Mouse (Mus musculus) neural tube, embryonic 12.5 days (tissue): ENCODE results near the gene Ptbp3. TPM values are rescaled to one million over a fixed set of nuclear protein-coding genes. Genes with fewer than 3 reads are reported as not detected.
A peak's percentile ranks its signal among the peaks of the same experiment; 100 is the strongest.

Experiments used
- ATAC-seq: fragments of 200-750 bp; cut with Nextera tagmentation; 2 replicates; pipeline ENCODE4 v1.8.0; 2017; ENCODE audit warnings: low read depth, mild to moderate bottlenecking, moderate TSS enrichment, moderate library complexity; ENCODE audit not compliant: low FRiP score
- H3K27ac ChIP-seq: fragments of 300-500 bp; sonication (generic); 2 replicates; pipeline ENCODE4 v1.5.1; 2016
- H3K27me3 ChIP-seq: fragments of 300-500 bp; sonication (generic); replicated peaks from 2 replicates; pipeline ENCODE4 v1.6.1; 2016; ENCODE audit warnings: mild to moderate bottlenecking
- H3K36me3 ChIP-seq: fragments of 300-500 bp; sonication (generic); 2 replicates; pipeline ENCODE4 v1.6.1; 2016; ENCODE audit warnings: mild to moderate bottlenecking
- H3K4me1 ChIP-seq: fragments of 300-500 bp; sonication (generic); 2 replicates; pipeline ENCODE4 v1.6.1; 2016
- H3K4me2 ChIP-seq: fragments of 300-500 bp; sonication (generic); replicated peaks from 2 replicates; pipeline ENCODE4 v1.6.1; 2016; ENCODE audit warnings: mild to moderate bottlenecking
- H3K4me3 ChIP-seq: fragments of 300-500 bp; sonication (generic); 2 replicates; pipeline ENCODE4 v1.5.1; 2016
- H3K9ac ChIP-seq: fragments of 300-500 bp; sonication (generic); 2 replicates; pipeline ENCODE4 v1.6.1; 2016; ENCODE audit warnings: mild to moderate bottlenecking
- H3K9me3 ChIP-seq: fragments of 300-500 bp; sonication (generic); 2 replicates; pipeline ENCODE4 v1.6.1; 2016; ENCODE audit warnings: mild to moderate bottlenecking
- WGBS: fragments of 180-500 bp; shearing (Covaris S2); methylation state at CpG from one replicate; pipeline ENCODE4 v1.1.7; 2016; 5-methylcytosine and 5-hydroxymethylcytosine counted together
- polyA plus RNA-seq: library from polyadenylated mRNA; unstranded; fragments of >200 nt; fragmentation: Nextera tagmentation; extraction: Ambion mirVana; gene quantifications from 2 replicates; pipeline ENCODE4 v1.2.1, GENCODE M21; 2016

Gene Ptbp3
- polyA plus RNA-seq, 1 experiment from 2014 or later, result 35.2 TPM

GRCm38 (mm10) chr4:59444085-59444484, 105.1 kb downstream of the Ptbp3 start:
- no peak for ATAC-seq
- H3K36me3 ChIP-seq, result no peaks in the 10 kb centered on the region
- no peak overlapping the region for H3K27ac ChIP-seq
- WGBS, result 80% methylated on average over 4 of the region's 4 CpGs
- no peaks in the 10 kb centered on the region for H3K9me3 ChIP-seq
- H3K4me3 ChIP-seq, result no peak overlapping the region
- no peak overlapping the region for H3K9ac ChIP-seq
- H3K4me1 ChIP-seq, result no peaks in the 10 kb centered on the region
- H3K27me3 ChIP-seq, result peaks cover 5% of the 10 kb centered on the region
- no peak overlapping the region for H3K4me2 ChIP-seq

- no peak overlapping the region for H3K4me3 ChIP-seq
- 88% methylated on average over 1 of the region's 1 CpGs for WGBS
- 0 out of 2 replicates have a peak, but pooled peaks cover 1% of the 10 kb centered on the region for H3K9me3 ChIP-seq
- H3K27ac ChIP-seq, result no peak overlapping the region
- no peak overlapping the region for H3K9ac ChIP-seq
- no peaks in the 10 kb centered on the region for H3K36me3 ChIP-seq
- H3K4me2 ChIP-seq, result no peak overlapping the region
- peaks cover 8% of the 10 kb centered on the region for H3K4me1 ChIP-seq
- H3K27me3 ChIP-seq, result peaks cover 28% of the 10 kb centered on the region
- ATAC-seq, result no peak
Measured at GRCm38 (mm10) chr4:59441265-59441664, 107.9 kb downstream of the Ptbp3 start.

GRCm38 (mm10) chr4:59439960-59440359, 109.2 kb downstream of the Ptbp3 start:
- Histone ChIP-seq H3K9ac (no peak overlapping the region), H3K27ac (no peak overlapping the region), H3K9me3 (0 out of 2 replicates have a peak, but pooled peaks cover 5% of the 10 kb centered on the region), H3K4me2 (no peak overlapping the region), H3K4me3 (no peak overlapping the region), H3K36me3 (no peaks in the 10 kb centered on the region), H3K27me3 (peaks cover 28% of the 10 kb centered on the region), H3K4me1 (peaks cover 8% of the 10 kb centered on the region)
- WGBS, result 53% methylated on average over 2 of the region's 2 CpGs
- no peak for ATAC-seq

- 30% methylated on average over 5 of the region's 5 CpGs for WGBS
- H3K4me3 ChIP-seq, result no peak overlapping the region; the same call in 1 of the 2 replicates
- no peak overlapping the region for H3K27ac ChIP-seq
Measured at GRCm38 (mm10) chr4:59439041-59439440, 110.1 kb downstream of the Ptbp3 start.

GRCm38 (mm10) chr4:59437990-59438854, 110.9 kb downstream of the Ptbp3 start, which contains the start of gene Susd1:
TSS of gene Susd1 (minus strand) at chr4:59438633.
- WGBS, result 1% methylated on average over 74 of the region's 75 CpGs
- Histone ChIP-seq H3K9me3 (0 out of 2 replicates have a peak, but pooled peaks cover 5% of the 10 kb centered on the region), H3K4me1 (peaks cover 8% of the 10 kb centered on the region), H3K36me3 (no peaks in the 10 kb centered on the region), H3K4me3 (peak within 1 kb of the TSS; percentile 60), H3K27ac (no peak within 1 kb of the TSS), H3K9ac (peak within 1 kb of the TSS; percentile 68), H3K4me2 (peak within 1 kb of the TSS; percentile 100), H3K27me3 (peaks cover 28% of the 10 kb centered on the region)
- peak; percentile 87 for ATAC-seq

More at GRCm38 (mm10) chr4:59439041-59439440, 110.1 kb downstream of the Ptbp3 start:
- Histone ChIP-seq H3K27me3 (peaks cover 28% of the 10 kb centered on the region), H3K9me3 (0 out of 2 replicates have a peak, but pooled peaks cover 5% of the 10 kb centered on the region), H3K36me3 (no peaks in the 10 kb centered on the region), H3K9ac (no peak overlapping the region), H3K4me1 (peaks cover 8% of the 10 kb centered on the region), H3K4me2 (peak overlapping the region; percentile 100; the same call in 1 of the 2 replicates)
- ATAC-seq, result no peak

GRCm38 (mm10) chr4:59435951-59436350, 113.2 kb downstream of the Ptbp3 start:
- no peak for ATAC-seq
- H3K27me3 ChIP-seq, result peaks cover 28% of the 10 kb centered on the region

GRCm38 (mm10) chr4:59434039-59434438, 115.1 kb downstream of the Ptbp3 start:
- no peak overlapping the region for H3K9ac ChIP-seq
- no peak overlapping the region for H3K4me2 ChIP-seq
- no peak overlapping the region for H3K4me3 ChIP-seq
- peaks cover 8% of the 10 kb centered on the region for H3K4me1 ChIP-seq
- WGBS, result 69% methylated on average over 3 of the region's 3 CpGs
- peaks cover 22% of the 10 kb centered on the region for H3K27me3 ChIP-seq
- H3K36me3 ChIP-seq, result no peaks in the 10 kb centered on the region
- no peak for ATAC-seq
- H3K27ac ChIP-seq, result no peak overlapping the region
- 0 out of 2 replicates have a peak, but pooled peaks cover 5% of the 10 kb centered on the region for H3K9me3 ChIP-seq

More at GRCm38 (mm10) chr4:59435951-59436350, 113.2 kb downstream of the Ptbp3 start:
- no peak overlapping the region for H3K27ac ChIP-seq
- 0 out of 2 replicates have a peak, but pooled peaks cover 5% of the 10 kb centered on the region for H3K9me3 ChIP-seq
- 90% methylated on average over 4 of the region's 4 CpGs for WGBS
- no peak overlapping the region for H3K4me2 ChIP-seq
- H3K4me1 ChIP-seq, result peaks cover 8% of the 10 kb centered on the region
- no peaks in the 10 kb centered on the region for H3K36me3 ChIP-seq
- no peak overlapping the region for H3K9ac ChIP-seq
- no peak overlapping the region for H3K4me3 ChIP-seq

- Histone ChIP-seq H3K9ac (no peak overlapping the region), H3K4me1 (no peaks in the 10 kb centered on the region), H3K36me3 (no peaks in the 10 kb centered on the region), H3K4me3 (no peak overlapping the region), H3K27ac (no peak overlapping the region), H3K27me3 (no peaks in the 10 kb centered on the region), H3K9me3 (no peaks in the 10 kb centered on the region), H3K4me2 (no peak overlapping the region)
- WGBS, result 91% methylated on average over 6 of the region's 6 CpGs
- ATAC-seq, result no peak
Measured at GRCm38 (mm10) chr4:59429128-59429527, 120.0 kb downstream of the Ptbp3 start.

GRCm38 (mm10) chr4:59426429-59426828, 122.7 kb downstream of the Ptbp3 start:
- H3K9me3 ChIP-seq, result no peaks in the 10 kb centered on the region
- no peak overlapping the region for H3K27ac ChIP-seq
- no peak overlapping the region for H3K4me3 ChIP-seq
- peaks cover 6% of the 10 kb centered on the region; the same call in 1 of the 2 replicates for H3K4me1 ChIP-seq
- H3K4me2 ChIP-seq, result no peak overlapping the region
- H3K36me3 ChIP-seq, result no peaks in the 10 kb centered on the region
- no peaks in the 10 kb centered on the region for H3K27me3 ChIP-seq
- ATAC-seq, result no peak
- H3K9ac ChIP-seq, result no peak overlapping the region
- WGBS, result 91% methylated on average over 5 of the region's 5 CpGs

- Histone ChIP-seq H3K9ac (no peak overlapping the region), H3K9me3 (no peaks in the 10 kb centered on the region), H3K4me3 (no peak overlapping the region), H3K4me1 (peaks cover 6% of the 10 kb centered on the region; the same call in 1 of the 2 replicates), H3K27ac (no peak overlapping the region), H3K36me3 (no peaks in the 10 kb centered on the region), H3K4me2 (no peak overlapping the region), H3K27me3 (no peaks in the 10 kb centered on the region)
- ATAC-seq, result no peak
Measured at GRCm38 (mm10) chr4:59422808-59423207, 126.4 kb downstream of the Ptbp3 start.

- Histone ChIP-seq H3K27ac (no peak overlapping the region), H3K36me3 (no peaks in the 10 kb centered on the region), H3K9me3 (no peaks in the 10 kb centered on the region), H3K9ac (no peak overlapping the region), H3K4me1 (peaks cover 6% of the 10 kb centered on the region; the same call in 1 of the 2 replicates), H3K4me3 (no peak overlapping the region), H3K27me3 (no peaks in the 10 kb centered on the region), H3K4me2 (no peak overlapping the region)
- 23% methylated on average over 5 of the region's 5 CpGs for WGBS
- ATAC-seq, result 0 out of 2 replicates have a peak, but pooled peaks have one; percentile 21
Measured at GRCm38 (mm10) chr4:59422025-59422783, 127.0 kb downstream of the Ptbp3 start.
